Mouse (Mus musculus) MN1 (cell line): ENCODE results near the gene Snx33.
"Not testable (repeated sequence)": the region's sequence is repeated elsewhere in the genome, so short reads cannot be mapped to it uniquely, and the experiment has no call there.

Source experiments
- DNase-seq: peaks from one replicate; pipeline ENCODE4 v3.0.0-alpha.2; 2016; ENCODE audit warnings: low spot score

Snx33 gene

GRCm38 (mm10) chr9:56928041-56928811 lies at the start of gene Snx33:
Snx33 (minus strand) TSS chr9:56928371.
- peak; percentile 90 for DNase-seq

- no peak for DNase-seq
Measured at GRCm38 (mm10) chr9:56975199-56975598, 47.0 kb upstream of the Snx33 start.

GRCm38 (mm10) chr9:56973960-56974524 lies 45.9 kb upstream of the Snx33 start:
- no peak for DNase-seq

GRCm38 (mm10) chr9:56970158-56970557 lies 42.0 kb upstream of the Snx33 start:
- DNase-seq = no peak

- DNase-seq = no peak
Measured at GRCm38 (mm10) chr9:56961591-56961990, 33.4 kb upstream of the Snx33 start.

- no peak for DNase-seq
Measured at GRCm38 (mm10) chr9:56958689-56959088, 30.5 kb upstream of the Snx33 start.

GRCm38 (mm10) chr9:56956966-56957675 lies 28.9 kb upstream of the Snx33 start:
- no peak for DNase-seq

GRCm38 (mm10) chr9:56953562-56953961 lies 25.4 kb upstream of the Snx33 start:
- no peak for DNase-seq

GRCm38 (mm10) chr9:56950414-56951400 lies 22.5 kb upstream of the Snx33 start, which contains the start of gene Snupn:
Snupn (plus strand) TSS chr9:56950878.
- peak; percentile 99 for DNase-seq

GRCm38 (mm10) chr9:56949767-56950166 lies 21.6 kb upstream of the Snx33 start:
- peak; percentile 13 for DNase-seq

- not testable (repeated sequence) for DNase-seq
Measured at GRCm38 (mm10) chr9:56948699-56949098, 20.5 kb upstream of the Snx33 start.

GRCm38 (mm10) chr9:56947481-56947880 lies 19.3 kb upstream of the Snx33 start:
- DNase-seq = peak; percentile 37

GRCm38 (mm10) chr9:56938374-56938773 lies 10.2 kb upstream of the Snx33 start:
- peak; percentile 49 for DNase-seq

GRCm38 (mm10) chr9:56937223-56938160 lies 9.3 kb upstream of the Snx33 start, which contains the start of gene Imp3:
Imp3 (plus strand) TSS chr9:56937475.
- peak; percentile 97 for DNase-seq

- peak; percentile 76 for DNase-seq
Measured at GRCm38 (mm10) chr9:56936861-56937222, 8.7 kb upstream of the Snx33 start.

GRCm38 (mm10) chr9:56930556-56930955 lies 2.4 kb upstream of the Snx33 start:
- no peak for DNase-seq

GRCm38 (mm10) chr9:56929496-56929895 lies 1.3 kb upstream of the Snx33 start:
- DNase-seq = no peak

GRCm38 (mm10) chr9:56927191-56928012 lies 769 bp downstream of the Snx33 start:
- no peak for DNase-seq

- no peak for DNase-seq
Measured at GRCm38 (mm10) chr9:56926387-56926786, 1.8 kb downstream of the Snx33 start.

GRCm38 (mm10) chr9:56926025-56926360 lies 2.2 kb downstream of the Snx33 start:
- DNase-seq = no peak
